Mouse (Mus musculus) frontal cortex, postnatal 10 days (tissue): ENCODE data around the gene Fam180a.

ENCODE experiments used
- DNase-seq, 2 experiments: peaks; one replicate each; pipeline ENCODE4 v3.0.0; 2022; ENCODE audit warnings: low spot score in 2 of 2, mixed read lengths in 1 of 2

Gene Fam180a

DNA sequence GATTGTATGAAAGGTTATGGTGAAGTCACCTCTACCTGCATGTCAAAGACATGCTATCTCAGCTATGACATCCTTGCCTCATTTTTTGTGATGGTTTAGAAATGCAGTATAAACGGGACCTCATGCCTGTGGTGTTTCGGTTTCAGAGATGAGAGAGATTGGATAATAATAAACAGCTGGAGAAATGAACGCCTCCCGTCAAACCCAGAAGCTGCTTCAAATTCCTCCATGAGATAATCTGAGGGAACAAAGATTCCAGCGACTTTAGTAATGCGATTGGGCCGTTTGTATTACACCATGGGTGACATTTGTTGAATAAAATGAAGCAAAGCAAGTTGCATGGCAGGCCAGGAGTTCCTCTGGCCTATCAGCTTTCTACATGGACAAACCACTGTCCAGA is 16.5 kb downstream of the Fam180a start:
- no peak for DNase-seq

DNA sequence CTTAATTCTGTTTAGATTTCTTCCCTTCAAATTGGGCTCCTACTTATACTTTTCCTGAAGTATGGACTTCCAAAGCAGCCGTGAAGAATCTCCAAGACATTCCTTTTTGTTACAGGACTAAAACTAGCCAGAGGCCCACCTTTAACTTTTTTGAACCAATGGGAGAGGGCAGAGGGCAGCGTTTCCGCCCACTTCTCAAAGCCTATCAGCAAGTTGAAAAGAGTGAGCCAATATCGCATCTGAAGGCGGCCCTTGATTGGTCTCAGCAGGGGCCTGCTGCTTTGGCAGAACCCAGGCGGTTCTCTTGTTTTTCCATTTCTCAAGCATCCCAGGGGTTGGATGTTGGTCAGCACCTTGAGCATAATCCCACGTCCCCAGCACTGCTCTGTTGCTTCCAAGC is 17.9 kb downstream of the Fam180a start, which contains the start of gene Slc13a4:
Slc13a4 (minus strand) TSS at position 95 of the 400 bp plus-strand sequence.
- DNase-seq, result no peak

DNA sequence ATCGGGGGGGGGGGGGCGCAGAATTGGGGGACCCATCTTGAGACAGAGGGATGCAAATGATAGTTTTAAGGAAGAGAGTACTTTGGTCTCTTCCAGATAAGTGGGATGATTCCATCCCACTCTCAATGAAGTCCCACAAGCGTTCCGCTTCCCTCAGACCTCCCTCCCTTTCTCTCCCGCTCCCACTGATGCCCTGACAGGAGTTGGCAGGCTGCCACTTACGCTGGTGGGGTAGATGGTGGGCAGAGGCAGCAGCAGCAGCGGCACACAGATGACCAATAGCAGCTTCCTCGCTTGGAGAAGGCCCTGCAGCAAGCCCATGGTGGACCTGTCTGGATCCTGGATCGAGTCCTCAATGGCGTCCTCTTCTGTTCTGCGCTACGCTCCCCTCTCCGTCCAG is 18.8 kb downstream of the Fam180a start:
- DNase-seq, result no peak

DNA sequence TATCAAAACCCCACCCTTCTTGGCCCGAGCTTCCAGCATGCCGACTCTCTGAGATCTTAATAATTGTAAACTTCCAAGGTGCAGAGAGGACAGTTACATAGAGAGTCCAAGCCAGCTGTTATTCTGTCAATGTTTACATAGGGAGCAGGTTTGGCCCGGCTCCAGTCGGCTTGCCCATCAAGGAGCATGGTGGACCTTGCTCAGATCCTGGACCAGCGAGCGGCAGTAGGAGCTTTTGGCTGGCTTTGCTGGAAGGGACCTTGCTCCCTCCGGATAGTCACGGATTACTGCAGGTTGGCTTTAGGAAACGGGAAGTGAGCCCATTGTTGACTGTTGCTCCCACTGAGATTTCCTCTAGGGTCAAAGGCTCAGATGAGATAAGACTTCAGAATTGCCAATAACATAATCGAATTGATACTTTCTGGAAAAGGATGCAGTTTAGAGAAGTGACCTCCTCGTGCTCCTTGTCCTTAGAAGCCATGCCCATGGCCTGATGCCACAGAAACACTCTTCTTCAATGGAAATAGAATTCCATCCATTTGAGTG is 22.5 kb downstream of the Fam180a start:
- no peak for DNase-seq

DNA sequence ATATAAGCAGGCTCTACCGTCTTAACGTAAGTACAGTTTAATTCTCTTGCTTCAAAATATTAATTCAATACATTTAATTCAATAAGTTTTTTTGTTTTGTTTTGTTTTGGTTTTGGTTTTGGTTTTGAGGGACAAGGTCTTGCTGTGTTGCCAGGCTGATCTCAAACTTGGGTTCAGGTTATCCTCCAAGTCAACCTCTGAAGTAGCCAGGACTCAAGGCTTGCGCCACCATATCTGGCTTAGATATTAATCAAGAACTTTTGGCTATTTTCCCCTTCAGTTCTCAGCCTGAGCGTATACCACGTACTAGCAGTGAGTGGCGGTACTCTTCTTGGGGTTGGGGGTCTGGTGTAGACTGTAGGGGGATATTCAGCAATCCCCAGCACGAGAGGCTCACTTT is 23.4 kb downstream of the Fam180a start:
- no peak for DNase-seq

DNA sequence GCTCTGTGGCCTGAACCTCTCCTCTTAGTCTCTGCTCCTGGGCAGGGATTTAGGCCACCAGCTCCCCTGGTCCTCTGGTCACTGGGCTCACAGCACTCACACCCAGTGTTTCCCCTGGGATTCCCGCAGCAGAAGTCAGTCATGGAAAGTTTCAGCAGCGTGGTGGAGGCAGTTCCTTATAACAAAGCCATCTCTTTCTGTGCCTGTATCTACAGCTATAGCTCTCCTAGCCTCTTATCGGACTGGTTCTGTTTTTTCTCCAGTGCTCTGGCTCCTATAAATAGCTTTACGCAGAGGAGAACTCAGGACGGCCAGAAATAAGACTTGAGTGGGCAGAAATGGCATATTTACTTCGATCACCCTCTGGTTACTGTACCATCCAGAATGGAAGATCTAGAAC is 27.6 kb downstream of the Fam180a start:
- no peak for DNase-seq

DNA sequence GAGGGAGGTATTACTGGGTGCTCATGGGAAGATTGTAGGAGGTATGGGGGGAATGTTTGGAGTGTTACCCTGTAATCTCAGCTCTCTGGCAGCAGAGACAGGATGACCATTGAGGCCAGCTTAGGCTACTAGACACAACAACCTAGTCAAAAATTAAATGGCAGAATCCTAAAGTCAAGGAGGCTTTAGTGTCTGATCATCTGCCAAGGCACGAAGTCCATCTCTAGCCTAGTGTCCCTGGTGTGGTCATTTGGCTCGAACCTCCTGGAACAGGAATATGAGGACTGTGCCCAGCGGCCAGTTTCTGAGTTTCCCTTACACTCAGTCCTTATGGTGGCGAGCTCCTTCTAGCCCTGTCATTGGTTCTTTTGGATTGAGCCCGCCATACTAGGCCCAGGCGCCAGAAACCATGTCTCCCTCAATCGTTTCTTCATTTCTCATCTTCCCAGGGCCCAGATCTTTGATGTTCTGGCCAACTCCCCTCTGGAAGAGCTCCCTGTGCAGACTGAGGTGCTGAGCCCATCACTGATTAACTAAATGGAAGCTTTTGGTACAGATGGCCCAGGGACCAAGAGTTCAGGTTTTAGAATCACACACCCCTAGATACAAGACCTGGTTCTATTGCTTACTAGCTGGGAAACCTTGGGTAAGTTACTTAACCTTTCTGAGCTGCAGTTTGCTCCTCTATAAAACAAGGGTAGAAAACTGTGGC is 28.3 kb downstream of the Fam180a start:
- DNase-seq, result no peak

DNA sequence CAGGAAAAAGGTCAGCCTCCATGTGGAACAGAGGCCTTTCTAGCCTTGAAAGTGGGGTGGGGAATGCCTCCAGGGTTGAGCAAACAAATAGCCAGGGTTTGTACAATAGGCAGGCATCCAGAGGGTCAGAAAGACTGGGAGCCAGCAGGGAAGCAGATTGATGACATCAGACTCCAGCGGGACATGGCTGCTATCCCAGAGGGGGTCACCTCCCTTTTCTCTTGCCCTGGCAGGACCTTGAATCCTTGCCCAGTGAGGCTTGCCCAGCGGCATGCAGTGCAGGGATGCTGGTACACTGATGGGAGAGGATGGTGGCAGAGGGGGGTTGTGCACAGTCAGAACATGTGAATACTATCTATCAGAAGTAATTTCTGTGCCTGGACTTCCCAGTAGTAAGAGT is 28.9 kb downstream of the Fam180a start:
- DNase-seq, result peak in 1 of 2 experiments; percentile 18

DNA sequence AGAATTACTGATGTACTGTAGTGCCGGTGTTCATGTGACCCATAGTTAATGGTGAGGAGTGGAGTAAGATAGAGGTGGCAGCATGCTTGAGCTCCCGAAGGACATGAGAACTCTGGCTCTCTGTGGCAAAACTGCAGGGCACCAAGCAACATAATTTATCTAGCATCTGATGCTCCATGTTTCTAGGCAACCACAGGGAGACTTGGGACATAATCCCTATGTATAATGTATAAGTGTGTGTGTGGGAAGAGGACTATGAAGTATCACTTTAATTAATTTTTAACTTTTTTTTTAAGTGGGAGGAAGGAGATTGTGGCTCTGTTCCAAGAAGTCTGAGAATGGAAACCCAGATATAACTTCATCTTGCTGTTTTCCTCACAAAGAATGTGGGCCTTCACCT is 31.0 kb downstream of the Fam180a start:
- DNase-seq, result no peak

DNA sequence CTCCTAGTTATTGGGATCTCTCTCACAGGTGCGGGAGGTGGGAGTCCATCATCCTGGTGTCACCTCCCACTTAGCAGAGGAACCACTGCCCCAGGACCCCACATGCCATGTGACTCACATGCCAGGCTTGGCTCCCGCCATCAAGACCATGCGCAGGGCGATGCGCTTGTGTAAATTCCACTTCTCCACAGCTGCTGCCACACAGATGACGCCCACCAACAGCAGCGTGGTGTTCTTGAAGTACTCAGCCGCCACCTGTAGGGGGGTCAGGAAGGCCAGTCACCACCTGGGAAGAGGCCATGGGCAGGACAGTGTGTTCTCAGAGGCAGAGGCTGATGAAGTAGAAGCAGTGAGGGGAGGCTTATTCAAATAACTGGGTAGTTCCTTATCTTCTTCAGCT is 36.3 kb downstream of the Fam180a start:
- DNase-seq, result no peak

DNA sequence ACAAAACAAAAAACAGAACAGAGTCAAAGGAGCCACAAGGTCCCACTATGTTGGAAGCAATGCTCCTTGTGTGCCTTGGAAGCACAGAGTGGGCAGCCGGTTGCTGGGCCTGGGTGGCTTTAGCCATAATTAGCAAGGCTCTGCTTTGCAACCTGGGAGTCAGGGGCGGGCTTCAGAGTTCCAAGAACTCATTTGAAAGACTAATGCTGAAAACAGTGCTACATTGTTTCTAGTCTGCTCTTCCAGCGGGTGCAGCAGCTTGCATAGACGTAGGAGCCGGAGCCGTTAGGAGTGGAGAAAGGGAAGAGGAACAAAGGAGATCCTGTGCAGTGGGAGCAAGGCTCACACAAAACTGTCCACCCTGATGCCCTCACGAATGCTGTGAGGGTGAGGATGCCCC is 37.0 kb downstream of the Fam180a start:
- no peak for DNase-seq

DNA sequence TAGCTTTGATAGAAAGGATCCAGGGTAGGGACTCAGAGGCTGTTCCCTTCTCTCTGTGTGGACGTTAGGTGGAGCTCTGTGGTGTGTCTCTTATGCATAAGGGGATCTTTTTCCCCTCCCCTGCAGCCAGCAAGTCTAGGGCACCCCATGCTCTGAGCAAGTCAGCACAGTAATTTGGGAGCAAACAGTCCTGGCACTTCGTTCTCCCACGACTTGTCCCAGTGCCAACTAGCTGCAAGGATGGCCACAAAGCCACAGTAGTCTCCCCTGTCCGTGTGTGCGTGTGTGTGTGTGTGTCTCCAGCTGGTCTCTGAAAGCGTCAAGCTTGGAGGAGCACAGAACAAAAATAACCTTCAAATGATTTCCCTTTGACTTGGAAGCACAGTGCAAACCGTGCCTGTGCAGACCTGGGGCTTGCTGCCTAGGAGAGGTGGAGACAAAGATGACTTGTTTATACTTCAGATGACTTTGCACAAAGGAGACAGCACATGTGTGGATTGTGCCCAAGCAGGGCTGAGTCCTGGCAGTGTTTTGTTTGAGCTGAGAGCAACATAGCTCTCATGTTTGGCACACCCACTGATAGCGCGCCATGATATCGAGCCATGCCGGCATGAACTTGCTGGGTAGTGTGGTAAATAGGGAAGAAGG is 37.7 kb downstream of the Fam180a start:
- peak; percentile 40 to 48 for DNase-seq

DNA sequence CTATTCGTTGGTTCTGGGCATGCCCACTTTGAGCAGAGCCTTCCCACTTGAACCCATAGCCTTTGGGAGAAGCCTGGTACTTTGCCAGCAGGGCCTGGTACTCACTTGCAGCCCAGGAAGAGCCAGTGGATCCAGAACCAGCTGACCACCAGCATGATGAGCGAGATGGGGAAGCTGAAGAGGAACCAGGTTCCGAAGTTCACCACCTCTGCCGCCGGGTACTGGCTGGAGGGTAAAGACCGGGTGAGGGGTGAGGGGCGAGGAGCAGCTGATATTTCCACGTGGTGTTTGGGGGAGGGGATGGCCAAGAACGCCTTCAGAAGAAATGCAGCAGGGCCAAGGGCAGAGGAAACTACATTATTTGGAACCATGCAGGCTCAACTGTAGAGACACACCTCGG is 46.6 kb downstream of the Fam180a start:
- DNase-seq, result no peak

DNA sequence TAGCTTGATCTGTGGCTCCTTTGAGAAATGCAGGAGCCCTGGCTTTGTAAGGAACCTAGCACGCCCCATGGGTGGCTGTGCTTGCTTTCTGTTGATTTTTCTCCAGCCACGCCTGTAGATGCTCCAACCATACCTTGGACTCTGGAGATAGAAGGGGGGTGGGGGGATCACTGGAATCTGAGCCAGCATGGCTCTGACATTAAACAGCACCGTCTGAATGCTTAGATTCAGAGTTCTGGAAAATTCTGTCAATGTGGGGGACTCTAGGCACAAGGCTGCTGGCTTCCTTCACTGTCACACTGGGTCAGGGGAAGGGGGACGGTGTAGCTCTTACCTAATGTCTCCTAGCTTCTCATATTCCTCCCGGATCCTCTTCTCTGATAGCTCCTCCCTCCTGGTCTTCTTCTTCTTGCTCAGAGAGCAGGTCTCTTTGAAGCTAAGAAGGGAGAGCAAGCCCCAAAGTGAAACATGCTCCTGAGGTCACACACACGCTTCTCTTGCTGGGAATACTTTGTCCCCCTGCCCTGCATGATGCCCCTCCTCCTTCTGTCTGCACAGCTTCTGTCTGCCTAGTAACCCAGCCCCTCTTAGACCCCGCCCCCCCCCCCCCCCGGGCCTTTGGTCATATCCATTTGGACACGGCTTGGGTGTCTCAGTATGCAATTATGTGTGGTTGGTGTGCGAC is 47.9 kb downstream of the Fam180a start:
- no peak for DNase-seq

DNA sequence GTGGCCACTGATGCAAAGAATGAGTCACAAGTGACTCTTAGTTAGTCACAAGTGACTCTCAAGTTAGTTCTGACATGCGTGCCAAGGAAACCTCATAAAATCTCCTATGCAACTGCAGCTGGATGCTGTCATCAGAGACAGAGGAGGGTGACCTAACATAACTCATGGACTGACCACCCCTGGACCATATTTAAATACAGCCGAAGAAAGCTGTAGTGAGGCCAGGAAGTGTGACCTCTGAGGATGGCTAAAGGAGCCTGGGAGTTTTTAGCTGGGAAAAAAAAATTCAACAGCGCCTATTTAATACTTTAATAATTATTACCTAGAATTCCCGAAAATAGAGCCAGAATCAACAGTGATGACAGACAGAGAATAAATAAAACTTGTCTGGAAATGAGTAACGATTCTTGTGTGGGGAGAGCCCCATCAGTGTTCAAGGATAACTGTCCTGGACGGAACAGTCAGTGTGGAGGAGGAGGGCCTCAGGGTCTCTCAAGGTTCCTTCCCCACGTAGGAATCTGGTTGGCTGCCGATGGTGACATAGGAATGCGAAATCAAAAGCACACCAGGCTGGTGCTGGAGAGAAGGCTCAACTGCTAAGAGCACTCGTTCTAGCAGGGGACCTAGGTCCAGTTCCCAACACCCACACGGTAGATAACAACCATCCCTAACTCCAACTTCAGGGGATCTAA is 52.4 kb downstream of the Fam180a start:
- no peak for DNase-seq

DNA sequence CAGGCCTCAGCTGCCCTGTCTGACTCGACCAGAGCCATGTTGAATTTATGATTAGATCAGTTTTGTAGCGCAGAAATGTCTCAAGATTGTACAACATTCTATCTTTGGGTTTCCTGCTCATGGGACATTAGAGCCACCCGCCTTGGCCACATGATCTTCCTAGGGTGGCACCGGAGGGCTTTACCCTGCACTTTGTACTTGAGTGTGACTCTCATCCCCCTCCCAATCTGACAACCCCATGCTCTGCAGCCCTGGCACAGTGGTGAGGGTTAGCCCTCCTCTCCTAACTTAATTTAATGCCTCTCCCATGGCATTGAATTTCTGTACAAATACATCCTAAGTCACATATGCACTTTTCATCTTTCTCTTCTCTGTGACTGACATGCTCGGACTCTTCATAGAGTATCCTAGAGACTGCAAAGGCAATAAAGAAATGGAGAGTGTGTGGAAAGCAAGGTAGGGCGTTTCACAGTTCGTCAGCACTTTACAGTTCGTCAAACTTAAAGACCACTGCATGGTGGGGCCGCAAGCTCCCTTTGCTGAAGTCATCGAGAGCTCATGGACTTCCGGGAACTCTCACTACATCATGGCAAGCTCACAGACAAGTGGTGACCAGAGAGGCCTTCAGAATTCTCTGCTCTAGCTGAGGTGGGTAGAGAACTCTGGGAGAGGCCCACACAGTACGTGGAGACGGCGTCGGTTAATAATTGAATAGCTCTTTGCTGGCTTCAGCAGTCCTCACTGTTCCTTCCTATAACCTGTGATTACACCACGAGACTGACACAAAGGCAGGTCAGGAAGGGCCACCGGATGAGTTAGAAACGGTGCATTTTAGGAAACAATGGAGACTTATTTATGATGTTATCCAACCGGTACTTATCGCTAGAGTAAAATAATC is 53.8 kb downstream of the Fam180a start:
- DNase-seq, result no peak

DNA sequence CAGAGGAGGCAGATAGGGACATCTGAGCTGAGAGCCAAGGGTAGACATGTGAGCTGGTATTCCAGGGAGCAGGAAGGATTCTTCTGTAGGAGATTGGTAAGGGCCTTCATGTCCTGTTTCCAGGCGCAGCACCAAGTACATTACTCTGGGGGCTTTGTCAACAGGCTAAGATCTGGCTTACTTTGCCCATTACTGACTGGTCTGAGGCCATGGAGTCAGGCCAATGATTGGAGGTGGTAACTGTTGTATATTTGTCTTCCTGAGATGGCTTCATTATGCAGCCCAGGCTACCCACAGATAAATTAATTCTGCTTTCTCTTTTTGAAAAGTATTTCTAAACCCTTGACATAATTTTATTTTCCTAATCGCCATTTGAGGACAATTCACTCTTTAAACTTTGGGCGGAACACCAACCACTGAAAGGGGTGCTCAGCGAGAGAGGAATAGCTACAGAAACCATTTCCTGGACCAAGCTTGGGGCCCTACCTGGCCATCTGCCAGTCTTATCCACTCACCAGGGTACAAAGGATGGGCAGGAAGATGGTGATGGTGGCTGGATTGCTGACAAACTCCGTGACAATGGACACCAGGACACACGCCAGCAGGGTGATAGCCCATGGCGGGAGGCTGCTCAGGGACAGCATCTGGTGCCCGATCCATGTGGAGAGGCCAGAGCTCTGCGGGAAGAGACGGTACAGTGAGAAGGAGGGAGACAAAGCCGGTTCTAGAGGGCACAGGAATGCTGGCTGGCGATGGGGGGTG is 54.7 kb downstream of the Fam180a start:
- no peak for DNase-seq

DNA sequence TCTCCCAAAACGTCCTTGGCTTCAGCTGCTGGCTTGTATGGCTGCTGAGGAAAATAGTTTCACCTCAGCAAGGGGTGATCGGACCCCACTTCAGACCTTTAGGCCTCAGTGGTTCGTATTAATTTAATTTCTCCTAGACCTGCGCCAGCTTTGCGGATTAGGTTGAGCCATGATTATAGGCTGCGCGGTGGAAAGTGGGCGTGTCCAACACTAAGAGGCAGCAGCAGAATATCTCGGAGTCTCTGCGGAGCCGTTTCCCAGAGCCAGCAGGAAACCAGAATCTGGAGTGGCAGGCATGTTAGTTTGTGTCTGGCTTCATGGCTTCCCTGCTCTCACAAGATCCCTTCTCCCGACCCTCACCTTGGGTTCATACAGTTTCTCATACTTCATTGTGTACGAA is 56.3 kb downstream of the Fam180a start:
- no peak for DNase-seq

DNA sequence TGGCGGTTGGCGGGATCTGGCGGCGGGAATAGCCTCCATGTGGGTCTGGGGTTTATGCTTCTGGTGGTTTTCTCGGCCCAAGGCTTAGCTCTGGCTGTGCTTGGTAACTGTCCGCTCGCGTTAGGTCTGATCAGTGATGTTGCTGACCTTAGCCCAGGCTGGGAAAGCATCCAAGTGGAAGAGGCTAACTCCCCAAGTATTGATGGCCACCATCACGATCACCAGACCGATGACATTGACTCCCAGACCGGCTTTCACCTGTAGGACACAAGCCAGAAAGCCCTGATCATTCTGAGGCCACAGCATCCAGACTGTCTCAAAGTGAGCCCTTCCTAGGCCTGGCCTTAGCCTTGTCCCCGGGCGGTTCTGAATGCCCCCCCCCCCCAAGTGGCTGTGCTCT is 57.2 kb downstream of the Fam180a start:
- DNase-seq, result no peak

DNA sequence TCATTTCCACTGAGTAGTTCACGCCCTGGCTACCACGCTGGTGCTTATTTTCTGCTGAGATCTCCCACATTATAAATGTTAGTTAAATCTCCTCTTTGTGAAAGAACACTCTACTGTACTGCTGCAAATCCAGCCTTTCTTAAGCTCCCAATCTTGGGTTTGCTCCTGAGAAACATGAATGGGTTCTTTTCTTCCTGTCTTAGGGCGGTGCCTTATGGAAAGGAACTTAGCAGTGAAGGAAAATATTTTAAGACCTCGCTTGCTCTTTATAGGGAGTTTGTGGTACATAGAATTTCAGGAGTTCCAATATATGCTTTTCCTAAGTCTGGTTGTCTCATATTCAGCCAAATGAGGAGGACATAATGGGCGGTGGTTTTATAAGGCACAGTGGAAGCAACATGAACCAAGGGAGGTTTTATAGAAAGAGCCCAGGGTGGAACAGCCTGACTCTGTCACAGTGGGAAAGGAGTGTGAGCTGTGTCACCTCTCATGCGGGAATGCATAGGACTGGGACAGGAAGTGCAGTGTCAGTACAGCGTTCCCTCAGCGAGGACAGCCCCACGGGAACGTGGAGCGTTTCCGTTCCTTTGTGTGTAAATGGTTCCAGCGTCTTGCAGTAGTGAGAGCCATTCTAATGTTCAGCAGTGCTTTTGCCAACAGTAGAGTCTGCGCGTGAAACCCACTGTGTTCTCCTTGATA is 60.2 kb downstream of the Fam180a start:
- DNase-seq, result no peak
